Mouse (Mus musculus) hindbrain, embryonic 15.5 days (tissue): ENCODE data around the gene Defa2. TPM values are rescaled to one million over a fixed set of nuclear protein-coding genes. Genes with fewer than 3 reads are reported as not detected.
"Not testable (repeated sequence)": the region's sequence is repeated elsewhere in the genome, so short reads cannot be mapped to it uniquely, and the experiment has no call there.

Experiments
- ATAC-seq: fragments of 200-750 bp; cut with Nextera tagmentation; 2 replicates; pipeline ENCODE4 v1.8.0; 2017; ENCODE audit warnings: low read depth, moderate number of reproducible peaks, moderate TSS enrichment; ENCODE audit not compliant: low FRiP score
- H3K27ac ChIP-seq: fragments of 300-500 bp; sonication (generic); replicated peaks from 2 replicates; pipeline ENCODE4 v1.5.1; 2015; ENCODE audit warnings: mild to moderate bottlenecking, inconsistent platforms
- H3K27me3 ChIP-seq: fragments of 300-500 bp; sonication (generic); 2 replicates; pipeline ENCODE4 v1.6.1; 2015; ENCODE audit warnings: control low read depth, inconsistent platforms
- H3K36me3 ChIP-seq: fragments of 300-500 bp; sonication (generic); 2 replicates; pipeline ENCODE4 v1.6.1; 2015; ENCODE audit warnings: control low read depth, inconsistent platforms
- H3K4me1 ChIP-seq: fragments of 300-500 bp; sonication (generic); replicated peaks from 2 replicates; pipeline ENCODE4 v1.6.1; 2015; ENCODE audit warnings: control low read depth, inconsistent platforms
- H3K4me2 ChIP-seq: fragments of 300-500 bp; sonication (generic); 2 replicates; pipeline ENCODE4 v1.6.1; 2015; ENCODE audit warnings: moderate library complexity, mild to moderate bottlenecking, inconsistent platforms
- H3K4me3 ChIP-seq: fragments of 300-500 bp; sonication (generic); 2 replicates; pipeline ENCODE4 v1.5.1; 2015; ENCODE audit warnings: mild to moderate bottlenecking, inconsistent platforms
- H3K9ac ChIP-seq: fragments of 300-500 bp; sonication (generic); 2 replicates; pipeline ENCODE4 v1.6.1; 2015; ENCODE audit warnings: inconsistent platforms
- H3K9me3 ChIP-seq: fragments of 300-500 bp; sonication (generic); 2 replicates; pipeline ENCODE4 v1.6.1; 2016; ENCODE audit warnings: control low read depth, inconsistent platforms
- WGBS: fragments of 180-500 bp; shearing (Covaris S2); methylation state at CpG from one replicate; pipeline ENCODE4 v1.1.7; 2015; 5-methylcytosine and 5-hydroxymethylcytosine counted together
- polyA plus RNA-seq: library from polyadenylated mRNA; unstranded; fragments of >200 nt; fragmentation: Nextera tagmentation; extraction: Ambion mirVana; gene quantifications from 2 replicates; pipeline ENCODE4 v1.2.1, GENCODE M21; 2015

Defa2 gene
- not detected in 2 replicates for polyA plus RNA-seq

DNA sequence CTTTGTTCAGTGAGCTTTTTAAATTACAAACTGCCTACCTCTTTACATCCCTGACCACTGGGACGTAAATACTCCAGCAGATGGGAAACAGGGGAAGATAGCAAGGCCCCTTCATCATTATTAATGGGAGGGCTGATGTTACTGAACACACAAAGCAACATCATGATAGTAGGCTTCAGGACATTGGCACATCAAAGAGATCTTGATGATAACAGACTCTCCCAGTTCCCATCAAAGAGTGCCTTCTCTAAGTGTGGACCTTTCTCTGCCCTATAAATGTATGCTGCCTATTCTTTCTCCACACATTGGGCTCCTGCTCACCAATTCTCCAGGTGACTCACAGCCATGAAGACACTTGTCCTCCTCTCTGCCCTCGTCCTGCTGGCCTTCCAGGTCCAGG is at the start of gene Defa2:
Gene Defa2 (plus strand): TSS at position 301 of the 400 bp plus-strand sequence.
- H3K27me3 ChIP-seq, ATAC-seq, H3K4me2 ChIP-seq, H3K4me3 ChIP-seq, H3K36me3 ChIP-seq, H3K9me3 ChIP-seq, H3K9ac ChIP-seq, H3K27ac ChIP-seq, H3K4me1 ChIP-seq: not testable (repeated sequence)
- WGBS, result no CpG with 5 or more reads among the region's 2 CpGs

- H3K27me3 ChIP-seq, H3K4me1 ChIP-seq, H3K36me3 ChIP-seq, H3K9ac ChIP-seq, H3K4me3 ChIP-seq, ATAC-seq, H3K27ac ChIP-seq, H3K9me3 ChIP-seq, H3K4me2 ChIP-seq: not testable (repeated sequence)
- WGBS, result no CpG with 5 or more reads among the region's 2 CpGs
Observed at GRCm38 (mm10) chr8:21391511-21391910, 13.2 kb downstream of the Defa2 start, which contains the start of gene Defa33. Gene Defa33, plus strand, starts transcription at chr8:21391811.

DNA sequence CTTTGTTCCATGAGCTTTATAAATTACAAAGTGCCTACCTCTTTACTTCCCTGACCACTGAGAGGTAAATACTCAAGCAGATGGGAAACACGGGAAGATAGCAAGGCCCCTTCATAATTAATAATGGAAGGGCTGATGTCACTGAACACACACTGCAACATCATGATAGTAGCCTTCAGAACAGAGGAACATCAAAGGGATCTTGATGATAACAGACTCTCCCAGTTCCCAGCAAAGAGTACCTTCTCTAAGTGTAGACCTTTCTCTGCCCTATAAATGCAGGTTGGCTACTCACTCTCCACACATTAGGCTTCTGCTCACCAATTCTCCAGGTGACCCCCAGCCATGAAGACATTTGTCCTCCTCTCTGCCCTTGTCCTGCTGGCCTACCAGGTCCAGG is 48.8 kb downstream of the Defa2 start, which contains the start of gene Defa36:
Gene Defa36 (plus strand): TSS at position 301 of the 400 bp plus-strand sequence.
- WGBS, result no CpG with 5 or more reads among the region's 1 CpGs
- not testable (repeated sequence) for H3K4me1 ChIP-seq

More for the DNA sequence above, 48.8 kb downstream of the Defa2 start, which contains the start of gene Defa36:
- H3K9me3 ChIP-seq, H3K4me3 ChIP-seq, H3K27ac ChIP-seq, H3K36me3 ChIP-seq, H3K4me2 ChIP-seq, H3K27me3 ChIP-seq, ATAC-seq, H3K9ac ChIP-seq: not testable (repeated sequence)

Other genes with a start within 250 kb of the Defa2 start
- not detected in 2 replicates for gene Defa30, start 243.9 kb upstream of the Defa2 start, polyA plus RNA-seq
- gene Defa22, start 216.2 kb upstream of the Defa2 start, polyA plus RNA-seq, result not detected in 2 replicates
- gene Defa31, start 186.9 kb upstream of the Defa2 start, polyA plus RNA-seq, result not detected in 2 replicates
- not detected in 2 replicates for gene Gm15293, start 177.0 kb upstream of the Defa2 start, polyA plus RNA-seq
- not detected in 2 replicates for gene Gm15292, start 128.8 kb upstream of the Defa2 start, polyA plus RNA-seq
- not detected in 2 replicates for gene Defa27, start 63.0 kb upstream of the Defa2 start, polyA plus RNA-seq
- not detected in 2 replicates for gene Defa29, start 51.5 kb upstream of the Defa2 start, polyA plus RNA-seq
- gene Defa33, start 13.3 kb downstream of the Defa2 start, polyA plus RNA-seq, result not detected in 2 replicates
- gene Defa36, start 48.9 kb downstream of the Defa2 start, polyA plus RNA-seq, result not detected in 2 replicates
- not detected in 2 replicates for gene Gm7849, start 78.0 kb downstream of the Defa2 start, polyA plus RNA-seq
- gene Defa20, start 130.7 kb downstream of the Defa2 start, polyA plus RNA-seq, result not detected in 2 replicates
- gene Defa32, start 150.5 kb downstream of the Defa2 start, polyA plus RNA-seq, result not detected in 2 replicates
- gene Defa37, start 186.9 kb downstream of the Defa2 start, polyA plus RNA-seq, result not detected in 2 replicates
- gene Defa28, start 204.5 kb downstream of the Defa2 start, polyA plus RNA-seq, result not detected in 2 replicates
- gene Gm7861, start 216.0 kb downstream of the Defa2 start, polyA plus RNA-seq, result not detected in 2 replicates
- not detected in 2 replicates for gene Defa26, start 239.7 kb downstream of the Defa2 start, polyA plus RNA-seq